Mouse (Mus musculus) olfactory bulb, adult 2 months (tissue): ENCODE measurements around the gene Pdxk. TPM values are rescaled to one million over a fixed set of nuclear protein-coding genes. Genes with fewer than 3 reads are reported as not detected.

Source experiments
- H3K27ac ChIP-seq: fragments of 200-500 bp; 2 replicates; pipeline ENCODE4 v1.5.1; 2012; ENCODE audit warnings: low read depth, low read length; ENCODE audit not compliant: insufficient read depth
- H3K4me1 ChIP-seq: fragments of 200-500 bp; 2 replicates; pipeline ENCODE4 v1.6.1; 2012; ENCODE audit warnings: low read length; ENCODE audit not compliant: control insufficient read depth, insufficient read depth
- H3K4me3 ChIP-seq: fragments of 200-500 bp; 2 replicates; pipeline ENCODE4 v1.5.1; 2012; ENCODE audit warnings: mild to moderate bottlenecking, low read depth, low read length, moderate library complexity; ENCODE audit not compliant: insufficient read depth
- CTCF ChIP-seq: fragments of 200-500 bp; IDR thresholded peaks from 2 replicates; pipeline ENCODE4 v1.5.1; 2012; ENCODE audit warnings: low read depth, mild to moderate bottlenecking, low read length, moderate library complexity; ENCODE audit not compliant: insufficient read depth
- POLR2A ChIP-seq: fragments of 200-500 bp; IDR thresholded peaks from 2 replicates; pipeline ENCODE4 v1.6.1; 2012; ENCODE audit warnings: mild to moderate bottlenecking, low read depth, low read length, moderate library complexity; ENCODE audit not compliant: insufficient read depth
- WGBS: fragments of 180-500 bp; shearing (Covaris S2); methylation state at CpG from one replicate; pipeline ENCODE4 v1.1.7; 2018; 5-methylcytosine and 5-hydroxymethylcytosine counted together
- polyA plus RNA-seq: library from polyadenylated mRNA; stranded (reverse); fragments of >200 nt; gene quantifications from 2 replicates; pipeline ENCODE4 v1.2.4, GENCODE M21; 2012; ENCODE audit warnings: low replicate concordance; ENCODE audit not compliant: missing spikeins, insufficient read depth, insufficient read length

Pdxk gene
- polyA plus RNA-seq, 1 experiment: not detected

DNA sequence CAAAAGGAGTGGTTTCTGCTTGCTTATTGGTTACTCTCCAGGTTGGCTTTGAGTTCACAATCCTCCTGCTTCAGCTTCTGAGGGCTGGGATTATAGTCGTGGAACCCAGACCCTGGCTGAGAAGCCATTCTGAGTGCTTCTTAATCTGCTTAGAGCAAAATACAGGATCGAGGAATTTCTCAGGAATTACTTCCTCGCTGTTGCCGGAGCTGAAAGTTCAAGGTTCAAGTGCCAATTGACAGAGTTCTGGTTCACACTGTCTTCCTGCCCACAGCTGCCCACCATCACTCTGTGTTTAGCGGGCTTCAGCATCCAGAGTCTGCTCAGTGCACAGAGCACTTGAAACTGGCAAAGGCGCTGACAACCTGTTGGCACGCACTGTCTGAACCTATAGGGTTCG lies 10.0 kb upstream of the Pdxk start:
- no peak overlapping the region for H3K4me3 ChIP-seq
- TF ChIP-seq POLR2A (no peak), CTCF (no peak)
- peaks cover 30% of the 10 kb centered on the region for H3K4me1 ChIP-seq
- no peak overlapping the region for H3K27ac ChIP-seq
- 80% methylated on average over 8 of the region's 8 CpGs for WGBS

DNA sequence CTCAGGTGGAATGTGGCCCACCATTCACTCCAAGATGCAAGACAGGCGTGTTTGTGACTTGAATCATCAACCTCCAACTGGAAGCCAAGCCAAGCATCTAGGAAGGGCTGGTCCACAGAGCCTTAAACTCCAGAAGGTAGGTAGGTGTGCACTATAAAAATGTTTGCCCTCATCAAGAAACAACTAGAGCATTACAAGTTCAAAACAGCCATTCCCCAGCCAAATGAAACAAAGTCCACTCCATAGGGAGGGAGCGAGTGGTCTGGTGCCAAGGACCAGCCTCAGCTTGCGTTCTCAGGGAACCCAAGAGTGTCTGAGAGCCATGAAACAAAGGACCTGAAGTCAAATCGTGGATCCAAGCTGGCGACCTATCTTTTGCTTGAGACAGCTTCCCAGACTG lies 8.7 kb upstream of the Pdxk start:
- 45% methylated on average over 5 of the region's 5 CpGs for WGBS

DNA sequence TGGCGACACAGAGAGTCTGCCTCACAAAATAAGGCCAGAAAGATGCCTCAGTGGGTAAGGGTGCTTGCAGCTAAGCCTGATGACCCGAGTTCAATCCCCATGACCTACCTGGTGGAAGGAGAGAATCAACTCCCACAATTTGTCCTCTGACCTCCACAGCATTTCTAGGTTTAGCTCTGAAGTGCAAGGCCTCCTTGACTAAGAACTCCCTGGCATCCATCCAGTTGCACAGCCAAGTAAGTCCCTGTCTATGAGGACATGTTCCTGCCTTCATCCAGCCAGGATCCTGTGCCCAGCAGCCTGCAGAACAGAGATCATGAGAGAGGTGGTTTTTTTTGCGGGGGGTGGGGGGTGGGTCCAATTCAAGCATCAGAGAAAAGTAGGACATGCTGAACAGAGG lies 7.3 kb upstream of the Pdxk start:
- peaks cover 31% of the 10 kb centered on the region for H3K4me1 ChIP-seq
- TF ChIP-seq CTCF (no peak), POLR2A (no peak)
- H3K27ac ChIP-seq: no peak overlapping the region
- no peak overlapping the region for H3K4me3 ChIP-seq
- 86% methylated on average over 3 of the region's 3 CpGs for WGBS

More for the DNA sequence above, 8.7 kb upstream of the Pdxk start:
- TF ChIP-seq CTCF (no peak), POLR2A (no peak)
- peak overlapping the region; percentile 20; the same call in 1 of the 2 replicates for H3K27ac ChIP-seq
- H3K4me3 ChIP-seq: no peak overlapping the region
- H3K4me1 ChIP-seq: peaks cover 31% of the 10 kb centered on the region

DNA sequence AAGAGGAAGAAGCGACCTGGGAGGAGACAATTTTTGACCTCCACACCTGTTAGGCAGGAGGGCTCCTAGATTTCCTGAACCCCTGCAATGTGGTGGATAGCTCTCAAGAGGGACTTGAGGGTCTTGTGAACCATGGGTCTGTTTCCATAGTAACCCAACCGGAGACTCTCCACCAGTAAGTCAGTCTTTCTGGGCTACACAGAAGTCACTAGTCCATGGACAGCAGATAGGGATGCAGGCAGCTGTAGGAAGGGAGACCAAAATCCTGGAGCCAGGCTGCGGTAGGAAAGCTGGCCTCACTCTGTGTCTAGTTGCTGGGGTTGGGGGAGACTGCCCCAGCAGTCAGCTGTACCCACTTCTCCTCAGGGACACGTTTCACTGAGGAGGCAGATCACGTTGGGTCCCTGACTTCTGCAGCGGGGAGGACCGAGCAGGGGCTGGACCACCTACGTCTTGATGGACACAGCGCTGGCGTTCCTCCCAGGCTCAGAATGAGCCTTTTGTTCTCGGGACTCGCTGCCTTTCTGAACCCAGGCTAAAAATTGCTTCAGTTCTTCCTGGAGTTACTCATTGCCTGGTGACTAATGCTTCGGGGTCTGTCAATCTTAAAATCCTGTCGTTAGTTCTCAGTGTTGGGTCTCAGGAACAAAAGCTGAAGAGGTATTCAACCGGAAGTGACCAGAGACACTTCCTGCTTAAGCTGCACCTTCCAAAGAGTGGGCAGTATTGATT lies 6.0 kb upstream of the Pdxk start:
- Histone ChIP-seq H3K4me3 (no peak overlapping the region), H3K27ac (peak overlapping the region; percentile 92), H3K4me1 (peaks cover 31% of the 10 kb centered on the region)
- 8% methylated on average over 15 of the region's 15 CpGs for WGBS
- TF ChIP-seq CTCF: no peak
- no peak for TF ChIP-seq POLR2A

DNA sequence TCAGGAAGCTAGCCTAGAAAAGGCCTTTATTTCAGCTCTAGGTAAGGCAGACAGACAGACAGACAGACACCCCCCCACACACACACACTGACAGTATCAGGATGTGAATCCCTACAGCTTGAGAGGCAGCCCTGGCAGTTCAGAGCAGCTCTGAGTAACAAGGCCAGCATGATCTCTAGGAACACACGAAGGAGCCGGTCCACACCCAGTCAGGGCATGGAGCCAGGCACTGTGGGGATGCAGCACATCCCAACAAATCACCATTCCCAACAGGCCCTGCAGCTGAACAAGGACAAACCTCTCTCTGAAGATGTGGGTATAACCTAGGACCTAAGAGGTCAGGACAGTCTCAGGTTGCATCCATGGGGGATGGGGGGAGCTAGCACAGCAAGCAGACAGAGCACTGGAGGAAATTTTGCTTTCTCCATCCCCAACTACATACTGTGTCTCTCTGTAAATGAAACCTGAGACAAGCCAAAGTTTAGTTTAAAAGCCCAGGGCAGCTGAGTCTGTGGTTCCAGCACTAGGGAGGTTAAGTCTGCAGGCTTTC lies 3.1 kb upstream of the Pdxk start:
- TF ChIP-seq POLR2A (no peak), CTCF (no peak)
- Histone ChIP-seq H3K4me1 (peaks cover 38% of the 10 kb centered on the region), H3K4me3 (no peak overlapping the region), H3K27ac (no peak overlapping the region)
- 48% methylated on average over 2 of the region's 2 CpGs for WGBS

DNA sequence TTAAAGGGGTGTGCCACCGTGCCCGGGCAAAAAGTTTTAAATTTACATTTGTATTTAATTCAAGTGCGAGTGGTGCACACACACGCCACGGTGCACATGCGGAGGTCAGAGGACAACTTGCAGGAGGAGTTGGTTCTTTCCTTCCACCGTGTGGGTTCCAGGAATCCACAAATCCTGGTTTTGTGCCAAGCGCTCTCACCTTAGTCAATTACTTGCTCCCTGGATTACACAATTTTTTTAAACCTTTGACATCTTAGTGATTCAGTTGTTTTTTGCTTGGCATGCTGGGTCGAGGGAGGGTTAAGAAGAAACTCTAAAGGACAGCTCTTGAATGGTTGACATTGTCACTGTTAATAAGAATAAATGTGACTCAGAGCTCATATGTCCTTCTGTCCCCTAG lies 1.9 kb upstream of the Pdxk start:
- TF ChIP-seq CTCF (no peak), POLR2A (no peak)
- Histone ChIP-seq H3K27ac (no peak overlapping the region), H3K4me3 (no peak overlapping the region), H3K4me1 (peaks cover 42% of the 10 kb centered on the region)
- 86% methylated on average over 9 of the region's 9 CpGs for WGBS

DNA sequence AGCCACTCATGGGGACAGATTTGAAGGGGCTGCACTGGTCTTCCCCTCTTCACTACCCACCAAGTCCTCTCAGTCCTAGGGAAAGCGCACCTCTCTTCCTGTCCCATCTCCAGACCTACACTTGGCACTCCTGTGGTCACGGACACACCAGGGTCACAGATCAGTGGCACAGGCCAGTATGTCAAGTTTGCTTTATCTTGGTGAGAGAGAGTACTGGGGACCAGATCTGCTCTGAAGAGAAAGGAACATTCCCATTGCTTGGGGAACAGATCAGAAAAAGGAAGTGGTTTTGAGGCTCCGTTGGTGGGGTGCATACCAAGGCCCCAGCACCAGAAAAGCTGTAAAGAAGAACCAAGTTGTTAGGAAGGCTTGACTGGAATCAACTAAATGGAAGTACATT lies 697 bp upstream of the Pdxk start:
- 90% methylated on average over 3 of the region's 3 CpGs for WGBS
- Histone ChIP-seq H3K4me1 (peaks cover 45% of the 10 kb centered on the region), H3K4me3 (no peak overlapping the region), H3K27ac (peak overlapping the region; percentile 41)
- TF ChIP-seq POLR2A (no peak), CTCF (no peak)

DNA sequence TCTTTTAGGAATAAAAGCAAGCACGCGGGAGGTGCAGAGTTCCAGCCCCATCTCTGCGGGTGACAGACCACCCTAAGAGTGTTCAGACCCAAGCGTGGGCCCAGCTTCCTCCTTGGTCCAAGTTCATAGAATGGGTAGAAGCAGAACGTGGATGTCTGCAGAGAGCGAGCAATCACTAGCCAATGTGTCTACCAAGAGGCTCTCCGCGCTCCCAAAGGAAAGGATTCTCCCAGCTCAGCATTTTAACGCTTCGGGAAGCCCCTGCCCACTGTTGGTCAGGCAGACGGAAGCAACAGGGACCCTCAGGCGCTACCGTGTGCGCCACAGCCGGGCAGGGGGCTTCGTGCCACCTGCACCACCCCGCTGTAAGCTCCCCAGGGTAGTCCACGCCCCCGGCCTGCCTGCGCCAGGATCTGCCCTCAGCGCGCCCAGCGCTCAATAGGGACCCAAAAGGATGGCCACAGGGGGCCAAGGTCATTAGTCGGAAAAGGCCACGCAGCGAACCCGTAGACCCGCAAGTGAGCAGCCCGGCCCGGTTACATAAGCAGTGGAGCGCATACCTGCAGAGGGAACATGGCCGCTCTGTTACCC lies 479 bp downstream of the Pdxk start:
- Histone ChIP-seq H3K4me3 (peak overlapping the region; percentile 63), H3K4me1 (peaks cover 42% of the 10 kb centered on the region), H3K27ac (peak overlapping the region; percentile 73)
- under 1% methylated on average over 32 of the region's 32 CpGs for WGBS
- TF ChIP-seq POLR2A (no peak), CTCF (no peak)

DNA sequence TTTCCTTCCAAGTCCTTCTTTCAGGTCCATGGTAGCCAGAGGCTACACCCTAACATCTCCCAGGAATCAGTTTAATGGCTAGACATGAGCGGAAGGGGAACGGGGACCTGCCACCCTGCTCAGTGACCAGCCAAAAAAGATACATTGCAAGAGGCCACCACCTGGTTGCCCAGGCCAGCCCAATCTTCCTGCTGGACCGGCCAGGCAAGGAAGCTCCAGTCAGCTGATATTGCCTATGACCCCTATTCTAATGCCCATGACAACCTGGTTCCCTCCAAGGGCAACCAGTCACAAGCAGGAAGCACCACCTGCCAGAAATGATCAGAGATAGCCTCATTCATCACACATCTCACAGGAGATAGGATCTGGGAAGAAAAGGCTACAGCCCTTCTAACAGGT lies 1.0 kb downstream of the Pdxk start:
- peaks cover 48% of the 10 kb centered on the region for H3K4me1 ChIP-seq
- 0 out of 2 replicates have a peak overlapping the region, but pooled peaks have one; percentile 73 for H3K27ac ChIP-seq
- peak overlapping the region; percentile 63 for H3K4me3 ChIP-seq
- TF ChIP-seq POLR2A: no peak
- TF ChIP-seq CTCF: no peak
- WGBS: 82% methylated on average over 3 of the region's 3 CpGs
